In genomic region chrX:142717958-142718478, GRCm38 (mm10) we compare ENCODE assay signal across 18 mouse cellular contexts. TPM values are rescaled to one million over a fixed set of nuclear protein-coding genes. Genes with fewer than 3 reads are reported as not detected.
DNase-seq lines count a peak whose midpoint lies in the region; ATAC-seq and TF ChIP-seq lines count a peak whose summit lies in the region.
"Had no signal": no experiment of that assay in that cellular context is flagged by ENCODE, and none has a peak within 500 bp of the region (broad histone marks: within the 10 kb centered on the region; RNA-seq: fewer than 3 reads in every experiment).

No protein-coding gene starts in this region.

- no peak overlapping the region for H3K9ac ChIP-seq in forebrain, embryonic 14.5 days (ENCODE audit: low read length)
- no peak overlapping the region for H3K9ac ChIP-seq in forebrain, embryonic 13.5 days
- no peak overlapping the region for H3K9ac ChIP-seq in midbrain, embryonic 16.5 days (ENCODE audit: low read depth, low read length)
- no peak overlapping the region for H3K9ac ChIP-seq in midbrain, embryonic 11.5 days (ENCODE audit: low read length)
- H3K9ac ChIP-seq: hindbrain, embryonic 13.5 days; intestine, embryonic 15.5 days; kidney, embryonic 15.5 days had no signal

- H3K4me3 ChIP-seq in forebrain, embryonic 14.5 days (ENCODE audit: low read depth, low read length) = no peak overlapping the region
- H3K4me3 ChIP-seq in forebrain, embryonic 13.5 days = no peak overlapping the region
- no peak overlapping the region for H3K4me3 ChIP-seq in midbrain, embryonic 16.5 days (ENCODE audit: low read depth, low read length)
- no peak overlapping the region for H3K4me3 ChIP-seq in midbrain, embryonic 11.5 days (ENCODE audit: low read depth, low read length)
- no peak overlapping the region for H3K4me3 ChIP-seq in bone marrow macrophage, adult 2 months (ENCODE audit: insufficient read depth, low read length)
- H3K4me3 ChIP-seq: erythroblast, embryonic 14.5 days; hindbrain, embryonic 13.5 days; intestine, embryonic 15.5 days; kidney, embryonic 15.5 days; limb, embryonic 10.5 days had no signal

- no peak for TF ChIP-seq CTCF in bone marrow macrophage, adult 2 months (IDR thresholded peaks at IDR 0.05; ENCODE audit: low read depth, low read length)

- H3K4me1 ChIP-seq in forebrain, embryonic 14.5 days (ENCODE audit: control insufficient read depth, insufficient read depth, low read length) = no peaks in the 10 kb centered on the region
- no peaks in the 10 kb centered on the region for H3K4me1 ChIP-seq in forebrain, embryonic 13.5 days
- H3K4me1 ChIP-seq in midbrain, embryonic 16.5 days (ENCODE audit: control insufficient read depth, insufficient read depth, low read length) = no peaks in the 10 kb centered on the region
- H3K4me1 ChIP-seq in midbrain, embryonic 11.5 days (ENCODE audit: control insufficient read depth, insufficient read depth, low read length) = no peaks in the 10 kb centered on the region
- H3K4me1 ChIP-seq in bone marrow macrophage, adult 2 months (ENCODE audit: control insufficient read depth, insufficient read depth, low read length) = peaks cover 28% of the 10 kb centered on the region
- H3K4me1 ChIP-seq: hindbrain, embryonic 13.5 days; intestine, embryonic 15.5 days; limb, embryonic 10.5 days had no signal

- WGBS in forebrain, embryonic 14.5 days = 82% methylated on average over 9 of the region's 9 CpGs
- 82% methylated on average over 9 of the region's 9 CpGs for whole genome bisulfite sequencing in forebrain, embryonic 13.5 days
- WGBS in midbrain, embryonic 16.5 days = 83% methylated on average over 9 of the region's 9 CpGs
- 88% methylated on average over 9 of the region's 9 CpGs for WGBS in midbrain, embryonic 11.5 days

- intact Hi-C loops in gastrocnemius, postnatal 36 days (cut with DNase I) = no loop called here

- TF ChIP-seq POLR2A in bone marrow macrophage, adult 2 months (IDR thresholded peaks at IDR 0.05; ENCODE audit: borderline replicate concordance, low read depth, low read length) = no peak

- no peaks in the 10 kb centered on the region for H3K27me3 ChIP-seq in forebrain, embryonic 14.5 days (replicated peaks; ENCODE audit: control insufficient read depth, insufficient read depth, low read length)
- H3K27me3 ChIP-seq in forebrain, embryonic 13.5 days = no peaks in the 10 kb centered on the region
- no peaks in the 10 kb centered on the region for H3K27me3 ChIP-seq in midbrain, embryonic 16.5 days (ENCODE audit: control insufficient read depth, insufficient read depth, low read depth, low read length)
- no peaks in the 10 kb centered on the region for H3K27me3 ChIP-seq in midbrain, embryonic 11.5 days (ENCODE audit: control insufficient read depth, insufficient read depth, low read length)
- H3K27me3 ChIP-seq: intestine, embryonic 15.5 days had no signal

- no peaks in the 10 kb centered on the region for H3K36me3 ChIP-seq in forebrain, embryonic 14.5 days (ENCODE audit: control insufficient read depth, insufficient read depth, low read length)
- H3K36me3 ChIP-seq in forebrain, embryonic 13.5 days (ENCODE audit: poor library complexity, severe bottlenecking) = no peaks in the 10 kb centered on the region
- H3K36me3 ChIP-seq in midbrain, embryonic 16.5 days (ENCODE audit: control insufficient read depth, insufficient read depth, low read length) = no peaks in the 10 kb centered on the region
- no peaks in the 10 kb centered on the region for H3K36me3 ChIP-seq in midbrain, embryonic 11.5 days (ENCODE audit: control insufficient read depth, insufficient read depth, low read length)
- H3K36me3 ChIP-seq: hindbrain, embryonic 13.5 days; intestine, embryonic 15.5 days; kidney, embryonic 15.5 days had no signal

- no peak overlapping the region for H3K27ac ChIP-seq in forebrain, embryonic 14.5 days (ENCODE audit: low read depth, low read length)
- no peak overlapping the region for H3K27ac ChIP-seq in forebrain, embryonic 13.5 days
- no peak overlapping the region; the same call in 1 of the 2 replicates for H3K27ac ChIP-seq in midbrain, embryonic 16.5 days (ENCODE audit: low read length)
- no peak overlapping the region for H3K27ac ChIP-seq in midbrain, embryonic 11.5 days (ENCODE audit: low read depth, low read length)
- H3K27ac ChIP-seq in bone marrow macrophage, adult 2 months (ENCODE audit: insufficient read depth, low read depth, low read length) = peak overlapping the region; percentile 65
- H3K27ac ChIP-seq: hindbrain, embryonic 13.5 days; intestine, embryonic 15.5 days; kidney, embryonic 15.5 days; limb, embryonic 10.5 days had no signal

- peak; percentile 34 for DNase-seq in forebrain, embryonic 14.5 days (ENCODE audit: low spot score)
- DNase-seq in midbrain, embryonic 11.5 days (ENCODE audit: low spot score, missing footprints) = no peak
- DNase-seq in gastrocnemius, postnatal 36 days = no peak
- DNase-seq: adrenal gland, postnatal 10 days; gastrocnemius, postnatal 25 days; lung, adult 2 months; lung, postnatal 4 days; spleen, adult 18-20 months had no signal

- H3K4me2 ChIP-seq in forebrain, embryonic 14.5 days (ENCODE audit: low read length) = no peak overlapping the region
- H3K4me2 ChIP-seq in forebrain, embryonic 13.5 days = no peak overlapping the region
- H3K4me2 ChIP-seq in midbrain, embryonic 16.5 days (ENCODE audit: low read length) = no peak overlapping the region
- no peak overlapping the region for H3K4me2 ChIP-seq in midbrain, embryonic 11.5 days
- H3K4me2 ChIP-seq: hindbrain, embryonic 13.5 days; intestine, embryonic 15.5 days; kidney, embryonic 15.5 days; liver, embryonic 11.5 days had no signal

- ATAC-seq in forebrain, embryonic 14.5 days = no peak
- ATAC-seq in forebrain, embryonic 13.5 days = no peak
- peak; percentile 62; the same call in 1 of the 2 replicates for ATAC-seq in midbrain, embryonic 16.5 days
- no peak for ATAC-seq in midbrain, embryonic 11.5 days (ENCODE audit: low FRiP score)
- peak; percentile 53 for ATAC-seq in megakaryocyte progenitor cell, adult 5-6 weeks (replicated peaks; ENCODE audit: poor library complexity)
- ATAC-seq: intestine, embryonic 15.5 days had no signal

- no peaks in the 10 kb centered on the region for H3K9me3 ChIP-seq in forebrain, embryonic 14.5 days (replicated peaks; ENCODE audit: control insufficient read depth, low read length)
- H3K9me3 ChIP-seq in forebrain, embryonic 13.5 days (replicated peaks) = no peaks in the 10 kb centered on the region
- H3K9me3 ChIP-seq in midbrain, embryonic 16.5 days (replicated peaks; ENCODE audit: control insufficient read depth, low read length, poor library complexity, severe bottlenecking) = no peaks in the 10 kb centered on the region
- no peaks in the 10 kb centered on the region for H3K9me3 ChIP-seq in midbrain, embryonic 11.5 days (ENCODE audit: control insufficient read depth, low read length)
- H3K9me3 ChIP-seq: hindbrain, embryonic 13.5 days; intestine, embryonic 15.5 days; kidney, embryonic 15.5 days; limb, embryonic 10.5 days had no signal

RNA-seq across cellular contexts. Expression of gene Tmem164, which starts 36.8 kb away (rescaled TPM):
- 11.0 and 11.5 TPM in 2 replicates for polyA plus RNA-seq in forebrain, embryonic 14.5 days (2014; fragmentation: Nextera tagmentation; extraction: Ambion mirVana)
- 28.0 and 29.8 TPM in 2 replicates for polyA plus RNA-seq in forebrain, embryonic 13.5 days (2015; fragmentation: Nextera tagmentation; extraction: Ambion mirVana)
- 21.4 and 22.0 TPM in 2 replicates for polyA plus RNA-seq in midbrain, embryonic 16.5 days (2015; fragmentation: Nextera tagmentation; extraction: Ambion mirVana)
- polyA plus RNA-seq in midbrain, embryonic 11.5 days (2014; fragmentation: Nextera tagmentation; extraction: Ambion mirVana) = 24.4 and 26.2 TPM in 2 replicates
- polyA plus RNA-seq in bone marrow macrophage, adult 2 months (2012; ENCODE audit: insufficient read depth, insufficient read length, missing spikeins) = 60.4 and 64.3 TPM in 2 replicates
- 27.4 and 33.6 TPM in 2 replicates for total RNA-seq in megakaryocyte progenitor cell, adult 5-6 weeks (2015)
- total RNA-seq in megakaryocyte progenitor cell, adult 5-6 weeks (2017) = 46.5 and 48.3 TPM in 2 replicates
- 1 to 10 TPM; 2.4 to 2.6 TPM for total RNA-seq in gastrocnemius, postnatal 36 days (2021)

Comparison
In these comparisons a context has a peak if more than half of its experiments do, and no peak if none do; other contexts are left out.
1. ATAC-seq: peak in midbrain, embryonic 16.5 days (single experiment) and megakaryocyte progenitor cell, adult 5-6 weeks (single experiment); none in forebrain, embryonic 14.5 days (single experiment), forebrain, embryonic 13.5 days (single experiment) and midbrain, embryonic 11.5 days (single experiment).